Mouse (Mus musculus) ES-E14 (cell line): ENCODE data around the gene Cfap97d2. TPM values are rescaled to one million over a fixed set of nuclear protein-coding genes. Genes with fewer than 3 reads are reported as not detected.

ENCODE experiments used
- DNase-seq: peaks from one replicate; pipeline ENCODE4 v3.0.0-alpha.2; 2013; ENCODE audit warnings: low read depth, low spot score
- H3K27ac ChIP-seq: 2 replicates; pipeline ENCODE4 v1.5.1; 2012; ENCODE audit warnings: low read depth, mild to moderate bottlenecking, low read length, moderate library complexity, mixed read lengths; ENCODE audit not compliant: poor library complexity, insufficient read depth, severe bottlenecking
- H3K36me3 ChIP-seq: 2 replicates; pipeline ENCODE4 v1.6.1; 2012; ENCODE audit warnings: mild to moderate bottlenecking, low read length, moderate library complexity, mixed read lengths; ENCODE audit not compliant: control insufficient read depth, poor library complexity, insufficient read depth, severe bottlenecking
- H3K4me1 ChIP-seq, 2 experiments: fragments of 150-350 bp in 1 of 2; sonication (generic) in 1 of 2; 2 replicates each; pipeline ENCODE4 v1.6.1; 2012; ENCODE audit warnings: low read length in 2 of 2, mild to moderate bottlenecking in 1 of 2, mixed read lengths in 1 of 2; ENCODE audit not compliant: control insufficient read depth in 2 of 2, insufficient read depth in 2 of 2, poor library complexity in 1 of 2
- H3K4me3 ChIP-seq, 2 experiments: fragments of 150-350 bp in 1 of 2; sonication (generic) in 1 of 2; 2 replicates each; pipeline ENCODE4 v1.5.1; 2012; ENCODE audit warnings: low read length in 2 of 2, low read depth in 1 of 2, mild to moderate bottlenecking in 1 of 2, mixed read lengths in 1 of 2; ENCODE audit not compliant: insufficient read depth in 1 of 2, poor library complexity in 1 of 2, severe bottlenecking in 1 of 2
- H3K9ac ChIP-seq: 2 replicates; pipeline ENCODE4 v1.6.1; 2012; ENCODE audit warnings: low read depth, mild to moderate bottlenecking, low read length, mixed read lengths; ENCODE audit not compliant: poor library complexity, insufficient read depth, severe bottlenecking
- H3K9me3 ChIP-seq: fragments of 150-350 bp; sonication (generic); 2 replicates; pipeline ENCODE4 v1.6.1; 2012; ENCODE audit warnings: low read depth, mild to moderate bottlenecking, low read length; ENCODE audit not compliant: control insufficient read depth, insufficient read depth
- CHD2 ChIP-seq: IDR thresholded peaks from 2 replicates; pipeline ENCODE4 v1.6.1; 2014; ENCODE audit warnings: mild to moderate bottlenecking, low read depth, low read length, inconsistent platforms
- HCFC1 ChIP-seq: IDR thresholded peaks from 2 replicates; pipeline ENCODE4 v1.6.1; 2012; ENCODE audit warnings: low read length, inconsistent platforms, borderline replicate concordance; ENCODE audit not compliant: insufficient read depth
- MAFK ChIP-seq: IDR thresholded peaks from 2 replicates; pipeline ENCODE4 v1.6.1; 2014; ENCODE audit warnings: mild to moderate bottlenecking, low read depth, low read length, inconsistent platforms; ENCODE audit not compliant: insufficient read depth
- ZC3H11A ChIP-seq: IDR thresholded peaks from 2 replicates; pipeline ENCODE4 v1.6.1; 2012; ENCODE audit warnings: low read depth, mild to moderate bottlenecking, inconsistent platforms, low read length, borderline replicate concordance
- ZNF384 ChIP-seq: IDR thresholded peaks from 2 replicates; pipeline ENCODE4 v1.6.1; 2012; ENCODE audit warnings: low read depth, low read length, inconsistent platforms
- in situ Hi-C, 2 experiments: fragments of 600-800 bp; cut with MboI; formaldehyde crosslinking; loops; one replicate each; pipeline ENCODE4 v1.15.1; 2025; ENCODE audit warnings: low sequenced_read_pairs in 2 of 2, inconsistent platforms in 1 of 2; ENCODE audit not compliant: unreplicated experiment in 2 of 2
- total RNA-seq: library from RNA; depleted of rRNA; stranded (reverse); fragments of 300-350 nt; gene quantifications from 2 replicates; pipeline ENCODE4 v1.2.3, GENCODE M21; 2012

Cfap97d2 gene
- total RNA-seq, 1 experiment = not detected

DNA sequence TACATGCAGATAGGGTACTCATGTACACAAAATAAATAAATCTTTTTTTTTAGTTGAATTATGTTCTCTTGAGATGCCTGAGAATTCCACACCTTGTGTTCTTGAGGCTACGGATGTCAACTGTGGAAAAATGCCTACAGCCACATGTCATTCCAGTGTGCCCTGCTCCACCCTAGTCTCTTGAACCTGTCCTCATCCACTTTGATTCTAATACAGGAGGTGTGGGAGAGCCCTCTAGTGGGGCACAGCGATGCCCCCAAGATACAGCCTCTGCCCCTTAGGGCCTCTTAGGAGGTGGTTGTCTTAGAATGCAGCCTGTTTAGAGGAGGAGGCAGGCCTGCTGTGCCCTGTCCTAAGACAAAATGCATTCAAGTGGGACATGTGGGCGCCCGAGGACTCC, 17.7 kb upstream of the Cfap97d2 start:
- H3K4me3 ChIP-seq = no peak overlapping the region
- DNase-seq = no peak
- TF ChIP-seq ZNF384 = no peak
- no peaks in the 10 kb centered on the region for H3K9me3 ChIP-seq
- no peak overlapping the region for H3K27ac ChIP-seq
- in situ Hi-C loops = no loop called here
- no peak overlapping the region for H3K9ac ChIP-seq
- no peaks in the 10 kb centered on the region for H3K36me3 ChIP-seq
- H3K4me1 ChIP-seq = no peaks in the 10 kb centered on the region

DNA sequence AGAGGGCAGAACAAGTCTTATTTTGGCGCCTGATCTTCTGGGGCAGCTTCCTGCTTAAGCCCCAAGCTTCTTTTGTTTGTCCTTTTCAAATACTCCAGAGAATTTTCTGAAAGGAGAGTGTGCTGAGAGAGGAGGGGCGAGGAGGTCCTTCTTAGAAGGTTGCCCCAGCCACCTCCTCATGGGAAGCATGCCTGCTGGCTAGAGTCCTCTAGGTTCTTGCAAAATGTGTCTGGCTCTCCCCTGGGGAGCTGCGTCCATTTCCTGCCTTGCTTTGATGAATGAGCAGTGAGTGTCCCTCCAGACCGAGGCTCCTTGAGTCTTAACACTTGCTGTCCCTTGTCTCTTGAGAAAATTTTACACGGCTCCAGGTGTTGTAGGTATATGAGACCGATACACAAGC, 17.2 kb upstream of the Cfap97d2 start:
- TF ChIP-seq ZNF384 = no peak
- TF ChIP-seq HCFC1 = no peak
- no peak for TF ChIP-seq ZC3H11A
- TF ChIP-seq MAFK = no peak
- no peak for TF ChIP-seq CHD2
- in situ Hi-C loops = no loop called here
- DNase-seq = no peak
- Histone ChIP-seq H3K9ac (no peak overlapping the region), H3K4me3 (no peak overlapping the region), H3K27ac (no peak overlapping the region), H3K36me3 (no peaks in the 10 kb centered on the region), H3K9me3 (no peaks in the 10 kb centered on the region), H3K4me1 (no peaks in the 10 kb centered on the region)

DNA sequence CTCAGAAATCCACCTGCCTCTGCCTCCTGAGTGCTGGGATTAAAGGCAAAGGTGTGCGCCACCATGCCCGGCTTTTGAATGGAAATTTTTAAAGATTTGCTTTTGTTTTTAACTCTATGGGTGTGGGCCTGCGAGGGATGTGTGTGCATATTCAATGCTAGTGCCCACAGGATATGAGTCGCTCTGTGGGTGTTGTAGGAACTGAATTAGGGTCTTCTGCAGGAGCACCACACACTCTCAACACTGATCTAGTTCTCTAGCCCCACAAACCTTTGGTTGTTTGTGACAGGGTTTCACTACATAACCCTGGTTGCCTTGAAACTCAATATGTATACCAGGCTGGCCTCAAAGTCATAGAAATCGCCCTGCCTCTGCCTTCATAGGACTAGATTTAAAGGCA, 16.4 kb upstream of the Cfap97d2 start:
- TF ChIP-seq ZC3H11A (no peak), HCFC1 (no peak)
- in situ Hi-C loops = no loop called here
- H3K36me3 ChIP-seq = no peaks in the 10 kb centered on the region
- no peak for DNase-seq
- no peaks in the 10 kb centered on the region for H3K4me1 ChIP-seq
- H3K4me3 ChIP-seq = no peak overlapping the region
- H3K9ac ChIP-seq = no peak overlapping the region
- no peaks in the 10 kb centered on the region for H3K9me3 ChIP-seq
- no peak overlapping the region for H3K27ac ChIP-seq

DNA sequence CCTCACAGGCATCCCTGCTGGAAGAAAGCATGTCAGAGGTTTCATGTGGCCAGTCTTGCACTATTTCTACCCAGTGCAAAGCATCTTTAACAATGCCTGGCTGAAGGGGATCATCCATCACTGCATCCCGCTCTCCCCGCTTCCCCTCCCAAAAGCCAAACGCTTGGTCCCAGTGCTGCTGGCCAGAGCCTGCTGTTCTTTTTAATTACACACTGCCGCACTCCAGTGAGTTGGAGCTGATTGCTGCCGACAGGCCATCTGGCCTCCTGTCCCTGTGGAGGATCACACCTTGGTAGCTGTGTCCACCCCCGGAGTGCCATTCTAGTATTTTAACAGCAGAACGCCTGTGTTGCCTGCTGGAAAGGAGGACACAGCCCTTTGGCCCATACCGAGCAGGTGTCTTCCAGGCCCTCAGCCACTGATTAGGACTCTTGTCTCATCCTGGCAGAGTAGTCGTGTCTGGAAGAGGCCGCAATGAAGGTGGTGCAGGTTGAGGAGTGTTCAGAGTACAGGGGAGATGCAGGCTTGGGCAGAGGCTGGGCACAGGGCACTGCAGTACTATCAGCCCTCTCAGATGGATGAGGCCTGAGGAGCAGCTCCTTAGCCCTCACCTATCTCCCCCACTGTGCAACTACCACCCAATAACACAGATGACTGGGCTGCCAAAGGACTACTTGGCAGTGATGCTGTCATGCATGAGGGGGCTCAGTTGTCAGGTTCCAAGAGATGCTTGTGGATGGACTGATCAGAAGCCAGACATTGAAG, 13.2 kb upstream of the Cfap97d2 start:
- no peaks in the 10 kb centered on the region for H3K36me3 ChIP-seq
- H3K27ac ChIP-seq = no peak overlapping the region
- in situ Hi-C loops = no loop called here
- no peaks in the 10 kb centered on the region for H3K4me1 ChIP-seq
- TF ChIP-seq MAFK (no peak), HCFC1 (no peak), ZC3H11A (no peak)
- no peak for DNase-seq
- H3K4me3 ChIP-seq = no peak overlapping the region
- no peaks in the 10 kb centered on the region for H3K9me3 ChIP-seq
- H3K9ac ChIP-seq = no peak overlapping the region

DNA sequence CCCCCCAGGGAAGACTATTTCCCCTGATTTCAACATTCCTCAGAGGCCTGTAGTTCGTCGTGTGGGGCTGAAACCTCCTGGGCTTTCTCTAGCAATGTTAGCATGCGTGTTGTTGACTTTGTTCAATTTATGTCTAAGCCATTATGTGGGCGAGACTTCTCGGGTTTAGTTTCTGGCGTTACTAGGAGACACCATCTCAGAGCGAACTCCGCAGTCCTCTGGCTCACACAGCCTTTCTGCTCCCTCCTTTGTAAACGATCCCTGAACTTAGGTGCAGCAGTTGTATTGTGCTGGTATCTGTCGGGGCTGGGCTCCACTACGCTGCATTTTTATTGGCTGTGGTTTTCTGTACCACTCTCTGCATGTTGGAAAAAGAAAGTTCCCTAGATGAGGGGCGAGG, 11.0 kb upstream of the Cfap97d2 start:
- Histone ChIP-seq H3K27ac (no peak overlapping the region), H3K36me3 (no peaks in the 10 kb centered on the region), H3K9me3 (no peaks in the 10 kb centered on the region), H3K4me1 (no peaks in the 10 kb centered on the region), H3K4me3 (no peak overlapping the region), H3K9ac (no peak overlapping the region)
- TF ChIP-seq ZC3H11A (no peak), HCFC1 (no peak), MAFK (no peak), ZNF384 (no peak), CHD2 (no peak)
- in situ Hi-C loops = no loop called here
- DNase-seq = no peak
